Mouse (Mus musculus) embryonic facial prominence, embryonic 14.5 days (tissue): ENCODE results near the gene Deup1. TPM values are rescaled to one million over a fixed set of nuclear protein-coding genes. Genes with fewer than 3 reads are reported as not detected.

Experiments
- polyA plus RNA-seq: library from polyadenylated mRNA; unstranded; fragments of >200 nt; fragmentation: Nextera tagmentation; extraction: Ambion mirVana; gene quantifications from 2 replicates; pipeline ENCODE4 v1.2.1, GENCODE M21; 2014

The Deup1 gene
- polyA plus RNA-seq, 1 experiment from 2014 or later = 14.9 TPM

Other genes starting within 250 kb of the Deup1 start
- 5.6 and 7.3 TPM in 2 replicates for gene Smco4, start 134.5 kb downstream of the Deup1 start, polyA plus RNA-seq
- 23.1 and 26.6 TPM in 2 replicates for gene Slc36a4, start 81.8 kb upstream of the Deup1 start, polyA plus RNA-seq
- gene Mtnr1b, start 246.6 kb upstream of the Deup1 start, polyA plus RNA-seq = not detected in 2 replicates